Mouse (Mus musculus) lung, postnatal 0 days (tissue): ENCODE measurements at regions not wholly inside any gene's neighbourhood (a gene's known extent, or its start where the extent isn't known, plus 50 kb on each side); places are given as distances from the start of the nearest gene placed in this dataset.

ENCODE experiments used
- CTCF ChIP-seq: IDR thresholded peaks from 2 replicates; pipeline ENCODE4 v1.5.1; 2016; ENCODE audit warnings: antibody characterized with exemption, mild to moderate bottlenecking
- EP300 ChIP-seq: IDR thresholded peaks from 2 replicates; pipeline ENCODE4 v1.6.1; 2016; ENCODE audit warnings: antibody characterized with exemption, mild to moderate bottlenecking, control low read depth

GRCm38 (mm10) chr14:17106668-17107067 lies 287.7 kb upstream of the Rarb start:
- no peak for TF ChIP-seq CTCF
- TF ChIP-seq EP300 = no peak
